Mouse (Mus musculus) neural tube, embryonic 10.5 days (tissue): ENCODE results near the gene Kcnk13.
A peak's percentile ranks its signal among the peaks of the same experiment; 100 is the strongest.

ENCODE experiments used
- DNase-seq: peaks from one replicate; pipeline ENCODE4 v3.0.0-alpha.2; 2017; ENCODE audit warnings: low spot score; ENCODE audit errors: extremely low spot score

The Kcnk13 gene

GRCm38 (mm10) chr12:100089265-100089664 lies 125.0 kb downstream of the Kcnk13 start:
- no peak for DNase-seq

- DNase-seq = no peak
Measured at GRCm38 (mm10) chr12:100090750-100091149, 126.5 kb downstream of the Kcnk13 start.

- DNase-seq = no peak
Measured at GRCm38 (mm10) chr12:100093046-100093445, 128.7 kb downstream of the Kcnk13 start.

GRCm38 (mm10) chr12:100099971-100100706 lies 135.8 kb downstream of the Kcnk13 start:
- DNase-seq = no peak

- DNase-seq = no peak
Measured at GRCm38 (mm10) chr12:100100707-100101030, 136.4 kb downstream of the Kcnk13 start.

- no peak for DNase-seq
Measured at GRCm38 (mm10) chr12:100101651-100102050, 137.4 kb downstream of the Kcnk13 start.

GRCm38 (mm10) chr12:100104530-100104929 lies 140.2 kb downstream of the Kcnk13 start:
- no peak for DNase-seq

- DNase-seq = peak; percentile 79
Measured at GRCm38 (mm10) chr12:100106275-100106895, 142.1 kb downstream of the Kcnk13 start.

GRCm38 (mm10) chr12:100107436-100107835 lies 143.1 kb downstream of the Kcnk13 start:
- no peak for DNase-seq

- DNase-seq = peak; percentile 87
Measured at GRCm38 (mm10) chr12:100109986-100110696, 145.8 kb downstream of the Kcnk13 start, which contains the start of gene Psmc1. Gene Psmc1, plus strand, starts transcription at chr12:100110154.
